Mouse (Mus musculus) thymus, postnatal 14 days (tissue): ENCODE data around the gene Ccdc6.
"Not testable (repeated sequence)": the region's sequence is repeated elsewhere in the genome, so short reads cannot be mapped to it uniquely, and the experiment has no call there.

ENCODE experiments used
- DNase-seq: peaks from one replicate; pipeline ENCODE4 v3.0.0; 2021

Gene Ccdc6

DNA sequence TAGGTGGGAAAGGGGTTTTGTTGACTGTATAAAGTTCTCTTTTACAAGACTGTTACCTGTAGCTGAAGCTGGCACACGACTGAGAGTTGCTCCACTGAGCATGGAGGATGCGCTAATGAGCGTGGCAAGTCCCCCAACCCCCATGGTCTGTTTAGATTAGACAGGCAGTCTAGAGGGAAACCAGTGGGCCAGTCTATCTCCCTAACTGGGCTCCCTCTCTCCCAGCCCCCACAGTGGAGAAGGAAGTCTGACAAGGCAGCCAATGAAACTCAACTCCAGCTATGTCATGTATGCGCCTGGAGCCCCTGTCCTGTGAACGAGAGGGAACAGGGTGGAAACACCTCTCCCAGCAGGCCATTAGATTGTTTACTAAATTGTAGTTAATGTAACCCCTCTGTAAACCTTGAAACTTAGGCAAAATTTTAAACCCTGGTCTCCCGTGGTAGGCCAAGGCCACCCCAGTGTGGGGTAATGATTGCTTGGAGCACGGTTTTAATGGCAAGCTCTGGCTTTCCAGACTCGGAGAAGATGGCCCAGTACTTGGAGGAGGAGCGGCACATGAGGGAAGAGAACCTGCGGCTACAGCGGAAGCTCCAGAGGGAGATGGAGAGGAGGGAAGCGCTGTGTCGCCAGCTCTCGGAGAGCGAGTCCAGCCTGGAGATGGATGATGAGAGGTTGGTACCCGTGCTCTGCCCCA is 77.7 kb downstream of the Ccdc6 start:
- DNase-seq: no peak

- DNase-seq: peak; percentile 41
Observed at GRCm38 (mm10) chr10:70180727-70181126, 83.8 kb downstream of the Ccdc6 start.

- no peak for DNase-seq
Observed at GRCm38 (mm10) chr10:70181279-70181972, 84.5 kb downstream of the Ccdc6 start.

DNA sequence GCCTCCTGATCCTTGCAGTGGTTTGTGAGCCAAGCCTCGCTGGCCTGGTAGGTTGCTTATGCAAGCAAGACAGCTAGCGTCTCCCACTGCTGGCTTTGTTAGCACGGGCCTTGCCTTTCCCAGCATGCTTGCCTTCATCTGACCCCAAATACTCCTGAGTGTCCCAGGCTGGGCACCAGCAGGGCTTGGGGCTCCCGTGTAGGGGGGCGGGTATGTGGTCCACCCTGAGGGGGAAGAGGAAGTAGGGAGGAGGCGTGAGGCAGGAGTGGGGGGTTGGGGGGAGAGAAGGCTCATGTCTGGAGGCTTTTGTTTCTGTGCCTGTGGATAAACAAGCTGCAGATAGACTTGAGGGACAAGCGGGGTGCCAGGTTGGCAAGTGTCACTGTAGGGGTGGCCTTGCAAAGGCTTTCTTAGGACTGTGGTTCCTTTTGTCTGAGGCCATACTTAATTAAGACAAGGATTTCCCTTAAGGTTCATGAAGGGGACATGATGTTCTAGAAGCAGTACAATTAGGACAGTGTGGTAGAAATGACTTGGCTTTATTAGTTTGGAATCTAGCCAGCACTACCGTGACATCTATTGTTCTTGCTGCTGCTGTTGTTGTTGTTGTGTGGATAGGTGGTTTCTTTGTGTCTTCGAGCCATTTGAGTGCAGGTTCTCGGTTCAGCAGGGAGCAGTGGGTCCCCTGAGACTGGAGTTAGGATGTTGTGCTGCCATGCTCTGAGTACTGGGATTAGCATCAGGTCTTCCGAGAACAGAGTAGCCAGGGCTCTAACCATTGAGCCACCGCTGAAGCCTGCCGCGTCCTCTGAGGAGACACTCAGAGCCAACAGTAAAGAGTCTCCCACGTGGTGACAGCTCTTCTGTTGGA is 86.5 kb downstream of the Ccdc6 start:
- DNase-seq: no peak

DNA sequence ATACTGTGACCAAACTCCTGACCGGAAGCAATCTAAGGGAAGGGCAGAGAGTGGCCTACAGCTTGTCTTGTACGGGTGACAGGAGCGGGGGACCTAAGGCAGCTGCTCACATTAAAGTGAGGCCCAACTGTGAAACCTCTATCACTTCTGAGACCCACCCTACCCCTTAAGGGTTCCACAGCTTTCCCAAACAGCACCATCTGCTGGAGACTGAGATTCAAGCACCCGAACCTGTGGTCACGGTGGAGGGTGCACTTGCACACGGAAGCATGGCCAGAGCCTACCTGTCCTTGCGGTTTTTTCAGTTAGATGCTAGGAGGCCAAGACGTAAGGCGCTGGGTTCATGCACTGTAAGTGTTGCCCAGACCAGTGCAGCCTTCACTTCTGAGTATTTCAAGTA is 89.2 kb downstream of the Ccdc6 start:
- DNase-seq: peak; percentile 58

GRCm38 (mm10) chr10:70186586-70186985 is 89.7 kb downstream of the Ccdc6 start:
- DNase-seq: no peak

GRCm38 (mm10) chr10:70189864-70190263 is 92.9 kb downstream of the Ccdc6 start:
- DNase-seq: no peak

GRCm38 (mm10) chr10:70194283-70194682 is 97.4 kb downstream of the Ccdc6 start:
- DNase-seq: no peak

DNA sequence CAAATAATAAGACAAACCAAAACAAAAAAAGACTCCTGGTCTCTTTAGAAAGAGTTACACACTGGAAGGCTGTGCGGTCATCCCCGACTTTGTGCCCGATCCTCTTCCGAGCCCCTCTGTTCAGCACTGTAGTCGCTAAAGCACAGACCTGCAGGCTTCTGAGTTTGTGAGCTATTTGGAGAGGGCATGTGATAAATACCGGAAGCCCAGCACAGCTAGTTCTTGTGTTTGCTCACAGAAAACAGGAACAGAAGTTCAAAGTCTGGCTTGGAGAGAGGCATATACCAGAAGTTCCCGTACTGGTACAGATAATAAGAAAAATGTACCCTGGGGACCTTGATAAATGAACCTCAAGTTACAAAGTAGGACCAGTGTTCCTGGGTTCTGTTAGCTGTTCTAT is 98.4 kb downstream of the Ccdc6 start:
- DNase-seq: no peak

DNA sequence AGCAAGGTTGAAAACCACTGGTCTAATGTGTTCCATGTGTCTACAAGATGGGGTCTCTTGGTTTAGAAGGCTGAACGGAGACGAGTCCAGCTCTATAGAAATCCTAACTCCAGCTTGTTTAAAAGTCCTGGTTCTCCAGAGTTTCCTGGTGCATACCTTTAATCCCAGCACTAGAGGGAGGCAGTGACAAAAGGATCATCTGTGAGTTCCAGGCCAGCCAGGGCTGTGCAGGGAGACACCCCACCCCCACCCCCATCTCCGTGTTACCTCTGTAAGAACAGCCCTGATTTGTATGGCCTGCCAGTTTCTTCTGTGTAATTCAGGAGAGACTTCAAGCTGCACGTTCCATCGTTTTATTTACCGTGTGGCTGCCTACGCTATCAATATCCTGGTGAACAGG is 98.9 kb downstream of the Ccdc6 start:
- no peak for DNase-seq

- no peak for DNase-seq
Observed at GRCm38 (mm10) chr10:70196666-70197065, 99.7 kb downstream of the Ccdc6 start.

GRCm38 (mm10) chr10:70197601-70198000 is 100.7 kb downstream of the Ccdc6 start:
- DNase-seq: no peak

GRCm38 (mm10) chr10:70198012-70198411 is 101.1 kb downstream of the Ccdc6 start:
- no peak for DNase-seq

GRCm38 (mm10) chr10:70198951-70199463 is 102.1 kb downstream of the Ccdc6 start:
- DNase-seq: no peak

DNA sequence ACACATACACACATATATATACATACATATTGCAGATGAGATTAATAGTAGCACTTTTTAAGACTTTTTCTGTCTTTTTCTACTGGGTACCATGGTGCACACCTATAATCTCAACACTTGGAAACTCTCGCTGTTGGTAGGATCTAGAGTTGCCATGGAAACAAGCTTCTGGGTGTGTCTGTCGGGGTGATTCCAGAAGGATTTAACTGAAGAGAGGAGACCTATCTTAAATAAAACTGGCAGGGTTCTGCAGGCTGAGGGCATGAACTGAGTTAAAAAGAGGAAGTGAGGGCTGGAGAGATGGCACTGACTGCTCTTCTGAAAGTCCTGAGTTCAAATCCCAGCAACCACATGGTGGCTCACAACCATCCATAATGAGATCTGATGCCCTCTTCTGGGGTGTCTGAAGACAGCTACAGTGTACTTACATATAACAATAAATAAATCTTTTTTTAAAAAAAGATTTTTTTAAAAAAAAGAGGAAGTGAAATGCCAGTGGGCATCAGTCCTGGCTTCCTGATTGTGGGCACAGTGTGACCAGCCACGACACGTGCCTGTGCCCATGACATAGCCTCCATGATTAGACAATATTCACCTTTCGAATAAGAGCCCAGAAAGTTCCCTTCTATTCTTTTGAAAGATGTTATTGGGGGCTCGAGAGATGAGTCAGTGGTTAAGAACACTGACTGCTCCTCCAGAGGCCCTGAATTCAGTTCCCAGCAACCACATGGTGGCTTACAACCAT is 102.7 kb downstream of the Ccdc6 start:
- no peak for DNase-seq

- DNase-seq: no peak
Observed at GRCm38 (mm10) chr10:70200889-70201500, 104.1 kb downstream of the Ccdc6 start.

GRCm38 (mm10) chr10:70204505-70205399 is 107.8 kb downstream of the Ccdc6 start, which contains the start of gene Mrln:
TSS of gene Mrln (plus strand) at chr10:70204664.
- no peak for DNase-seq

GRCm38 (mm10) chr10:70211281-70211680 is 114.4 kb downstream of the Ccdc6 start:
- no peak for DNase-seq

DNA sequence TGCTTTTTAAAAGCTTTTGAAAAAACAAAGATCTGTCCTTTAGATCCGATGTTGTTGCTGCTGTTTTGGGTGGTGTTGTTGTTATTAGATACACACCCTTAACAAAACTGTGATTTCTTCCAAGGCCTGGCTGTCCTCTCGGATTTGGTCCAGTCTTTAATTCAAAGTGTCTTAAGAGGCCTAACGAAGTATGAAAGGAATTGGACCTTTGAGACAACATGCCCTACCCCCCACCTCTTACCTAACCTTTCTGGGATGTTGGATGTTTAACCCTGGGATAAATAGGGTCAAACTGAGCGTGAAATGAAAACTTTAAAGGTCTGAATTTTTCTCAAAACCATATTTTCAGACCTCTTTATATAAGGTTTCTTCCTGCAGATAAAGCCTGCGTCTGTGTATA is 124.0 kb downstream of the Ccdc6 start:
- no peak for DNase-seq

DNA sequence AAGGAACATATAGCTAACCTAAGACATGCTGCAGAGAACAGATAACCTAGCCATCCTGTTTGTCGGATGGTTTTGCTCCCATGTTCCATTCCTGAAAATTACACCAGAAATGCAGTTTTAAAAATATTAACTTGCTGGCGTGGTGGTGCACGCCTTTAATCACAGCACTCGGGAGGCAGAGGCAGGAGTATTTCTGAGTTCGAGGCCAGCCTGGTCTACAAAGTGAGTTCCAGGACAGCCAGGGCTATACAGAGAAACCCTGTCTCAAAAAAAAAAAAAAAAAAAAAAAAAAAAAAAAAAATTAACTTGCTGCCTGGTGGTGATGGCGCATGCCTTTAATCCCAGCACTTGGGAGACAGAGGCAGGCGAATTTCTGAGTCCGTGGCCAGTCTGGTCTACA is 125.3 kb downstream of the Ccdc6 start:
- not testable (repeated sequence) for DNase-seq

DNA sequence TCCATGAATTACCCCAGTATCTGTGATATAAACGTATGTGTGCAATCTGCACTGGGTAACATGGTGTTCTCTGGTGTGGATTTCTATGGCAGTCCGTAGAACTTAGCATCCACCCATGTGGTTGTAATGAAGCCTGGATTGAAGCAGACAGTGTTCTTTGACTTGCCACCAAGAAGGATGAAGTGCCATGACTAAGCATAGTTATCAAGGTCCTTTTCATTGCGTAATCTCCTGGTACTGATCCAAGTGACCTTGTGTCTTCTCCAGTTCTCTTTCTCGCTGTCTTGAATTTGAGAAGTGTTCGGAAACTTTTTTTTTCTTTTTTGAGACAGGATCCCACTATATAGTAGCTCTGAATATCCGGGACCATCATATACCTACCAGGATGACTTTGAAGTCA is 127.7 kb downstream of the Ccdc6 start:
- DNase-seq: no peak
